Mouse (Mus musculus): ENCODE results near the gene Clip3. TPM values are rescaled to one million over a fixed set of nuclear protein-coding genes. Genes with fewer than 3 reads are reported as not detected.
A peak's percentile ranks its signal among the peaks of the same experiment; 100 is the strongest.

Clip3 gene
- polyA plus RNA-seq, 1 experiment from 2014 or later = 99.2 TPM

- Histone ChIP-seq H3K27ac (peak overlapping the region; percentile 98), H3K4me1 (replicated peaks) (peaks cover 19% of the 10 kb centered on the region), H3K9me3 (no peaks in the 10 kb centered on the region), H3K4me3 (replicated peaks) (peak overlapping the region; percentile 75), H3K36me3 (no peaks in the 10 kb centered on the region), H3K9ac (replicated peaks) (peak overlapping the region; percentile 72), H3K4me2 (replicated peaks) (peak overlapping the region; percentile 92), H3K27me3 (no peaks in the 10 kb centered on the region)
- ATAC-seq = peak; percentile 91
- under 1% methylated on average over 20 of the region's 20 CpGs for WGBS
Observed at GRCm38 (mm10) chr7:30280670-30281138, 10.8 kb upstream of the Clip3 start.

GRCm38 (mm10) chr7:30281522-30281921, 10.0 kb upstream of the Clip3 start:
- WGBS = 76% methylated on average over 4 of the region's 4 CpGs
- H3K27me3 ChIP-seq = no peaks in the 10 kb centered on the region
- H3K9ac ChIP-seq (replicated peaks) = no peak overlapping the region
- peak overlapping the region; percentile 92 for H3K4me2 ChIP-seq (replicated peaks)
- peaks cover 19% of the 10 kb centered on the region for H3K4me1 ChIP-seq (replicated peaks)
- H3K4me3 ChIP-seq (replicated peaks) = peak overlapping the region; percentile 75; the same call in 1 of the 2 replicates
- no peaks in the 10 kb centered on the region for H3K9me3 ChIP-seq
- no peak for ATAC-seq
- no peak overlapping the region for H3K27ac ChIP-seq
- no peaks in the 10 kb centered on the region for H3K36me3 ChIP-seq

- Histone ChIP-seq H3K4me2 (replicated peaks) (no peak overlapping the region), H3K4me3 (replicated peaks) (no peak overlapping the region), H3K27me3 (no peaks in the 10 kb centered on the region), H3K4me1 (replicated peaks) (peaks cover 19% of the 10 kb centered on the region), H3K27ac (no peak overlapping the region), H3K9me3 (no peaks in the 10 kb centered on the region), H3K9ac (replicated peaks) (no peak overlapping the region), H3K36me3 (no peaks in the 10 kb centered on the region)
- whole genome bisulfite sequencing = 79% methylated on average over 7 of the region's 7 CpGs
- no peak for ATAC-seq
Observed at GRCm38 (mm10) chr7:30282740-30283139, 8.8 kb upstream of the Clip3 start.

- H3K4me1 ChIP-seq (replicated peaks) = peaks cover 16% of the 10 kb centered on the region
- ATAC-seq = no peak
- 71% methylated on average over 8 of the region's 8 CpGs for WGBS
Observed at GRCm38 (mm10) chr7:30286701-30287410, 4.7 kb upstream of the Clip3 start.

GRCm38 (mm10) chr7:30288046-30288445, 3.5 kb upstream of the Clip3 start:
- H3K4me2 ChIP-seq (replicated peaks) = no peak overlapping the region
- H3K9ac ChIP-seq (replicated peaks) = no peak overlapping the region
- H3K27ac ChIP-seq = no peak overlapping the region
- H3K9me3 ChIP-seq = no peaks in the 10 kb centered on the region
- H3K4me1 ChIP-seq (replicated peaks) = peaks cover 26% of the 10 kb centered on the region
- 0 out of 2 replicates have a peak, but pooled peaks cover 4% of the 10 kb centered on the region for H3K27me3 ChIP-seq
- 73% methylated on average over 6 of the region's 6 CpGs for WGBS
- H3K4me3 ChIP-seq (replicated peaks) = no peak overlapping the region
- no peaks in the 10 kb centered on the region; the same call in 1 of the 2 replicates for H3K36me3 ChIP-seq
- ATAC-seq = no peak

More at GRCm38 (mm10) chr7:30286701-30287410, 4.7 kb upstream of the Clip3 start:
- Histone ChIP-seq H3K27me3 (0 out of 2 replicates have a peak, but pooled peaks cover 4% of the 10 kb centered on the region), H3K9ac (replicated peaks) (no peak overlapping the region), H3K4me3 (replicated peaks) (no peak overlapping the region), H3K27ac (no peak overlapping the region), H3K36me3 (no peaks in the 10 kb centered on the region), H3K9me3 (no peaks in the 10 kb centered on the region), H3K4me2 (replicated peaks) (no peak overlapping the region)

- Histone ChIP-seq H3K4me3 (replicated peaks) (no peak overlapping the region), H3K27me3 (0 out of 2 replicates have a peak, but pooled peaks cover 4% of the 10 kb centered on the region), H3K9ac (replicated peaks) (no peak overlapping the region; the same call in 1 of the 2 replicates), H3K27ac (no peak overlapping the region), H3K4me2 (replicated peaks) (no peak overlapping the region), H3K36me3 (peaks cover 8% of the 10 kb centered on the region), H3K9me3 (no peaks in the 10 kb centered on the region), H3K4me1 (replicated peaks) (peaks cover 36% of the 10 kb centered on the region)
- no peak for ATAC-seq
- 69% methylated on average over 7 of the region's 7 CpGs for WGBS
Observed at GRCm38 (mm10) chr7:30289071-30289713, 2.3 kb upstream of the Clip3 start.

- ATAC-seq = 0 out of 2 replicates have a peak, but pooled peaks have one; percentile 3
Observed at GRCm38 (mm10) chr7:30289714-30290399, 1.7 kb upstream of the Clip3 start.

GRCm38 (mm10) chr7:30293795-30294194, 2.3 kb downstream of the Clip3 start:
- WGBS = 82% methylated on average over 13 of the region's 13 CpGs
- no peak overlapping the region for H3K4me3 ChIP-seq (replicated peaks)
- H3K36me3 ChIP-seq = peaks cover 54% of the 10 kb centered on the region
- peak overlapping the region; percentile 19 for H3K4me2 ChIP-seq (replicated peaks)
- H3K27me3 ChIP-seq = 0 out of 2 replicates have a peak, but pooled peaks cover 3% of the 10 kb centered on the region
- H3K27ac ChIP-seq = no peak overlapping the region
- peak overlapping the region; percentile 32; the same call in 1 of the 2 replicates for H3K9ac ChIP-seq (replicated peaks)
- ATAC-seq = no peak
- H3K4me1 ChIP-seq (replicated peaks) = peaks cover 48% of the 10 kb centered on the region
- H3K9me3 ChIP-seq = no peaks in the 10 kb centered on the region

More at GRCm38 (mm10) chr7:30289714-30290399, 1.7 kb upstream of the Clip3 start:
- H3K36me3 ChIP-seq = peaks cover 14% of the 10 kb centered on the region
- H3K4me1 ChIP-seq (replicated peaks) = peaks cover 43% of the 10 kb centered on the region
- H3K4me2 ChIP-seq (replicated peaks) = no peak overlapping the region
- H3K9me3 ChIP-seq = no peaks in the 10 kb centered on the region
- no peak overlapping the region for H3K4me3 ChIP-seq (replicated peaks)
- no peak overlapping the region; the same call in 1 of the 2 replicates for H3K9ac ChIP-seq (replicated peaks)
- no peak overlapping the region for H3K27ac ChIP-seq
- 48% methylated on average over 10 of the region's 10 CpGs for WGBS
- 0 out of 2 replicates have a peak, but pooled peaks cover 4% of the 10 kb centered on the region for H3K27me3 ChIP-seq

GRCm38 (mm10) chr7:30294296-30294695, 2.8 kb downstream of the Clip3 start:
- peak overlapping the region; percentile 32; the same call in 1 of the 2 replicates for H3K9ac ChIP-seq (replicated peaks)
- H3K4me3 ChIP-seq (replicated peaks) = no peak overlapping the region
- ATAC-seq = no peak
- peaks cover 59% of the 10 kb centered on the region for H3K36me3 ChIP-seq
- WGBS = 86% methylated on average over 5 of the region's 5 CpGs
- no peaks in the 10 kb centered on the region for H3K27me3 ChIP-seq
- peak overlapping the region; percentile 19; the same call in 1 of the 2 replicates for H3K4me2 ChIP-seq (replicated peaks)
- H3K9me3 ChIP-seq = no peaks in the 10 kb centered on the region
- peaks cover 47% of the 10 kb centered on the region for H3K4me1 ChIP-seq (replicated peaks)
- no peak overlapping the region for H3K27ac ChIP-seq

- Histone ChIP-seq H3K4me3 (replicated peaks) (no peak overlapping the region), H3K9ac (replicated peaks) (peak overlapping the region; percentile 25; the same call in 1 of the 2 replicates), H3K27ac (no peak overlapping the region), H3K9me3 (no peaks in the 10 kb centered on the region), H3K36me3 (peaks cover 67% of the 10 kb centered on the region), H3K4me1 (replicated peaks) (peaks cover 39% of the 10 kb centered on the region), H3K4me2 (replicated peaks) (no peak overlapping the region), H3K27me3 (no peaks in the 10 kb centered on the region)
- 72% methylated on average over 10 of the region's 10 CpGs for WGBS
- no peak for ATAC-seq
Observed at GRCm38 (mm10) chr7:30295103-30295502, 3.6 kb downstream of the Clip3 start.

GRCm38 (mm10) chr7:30296816-30297215, 5.3 kb downstream of the Clip3 start:
- peaks cover 82% of the 10 kb centered on the region for H3K36me3 ChIP-seq
- WGBS = 94% methylated on average over 15 of the region's 15 CpGs
- no peak overlapping the region for H3K9ac ChIP-seq (replicated peaks)
- H3K27me3 ChIP-seq = no peaks in the 10 kb centered on the region
- H3K27ac ChIP-seq = no peak overlapping the region
- no peaks in the 10 kb centered on the region for H3K9me3 ChIP-seq
- ATAC-seq = no peak
- peaks cover 32% of the 10 kb centered on the region for H3K4me1 ChIP-seq (replicated peaks)
- no peak overlapping the region for H3K4me3 ChIP-seq (replicated peaks)
- H3K4me2 ChIP-seq (replicated peaks) = no peak overlapping the region
